Comparison of ENCODE assay signal across 13 mouse cellular contexts in the genomic region with DNA sequence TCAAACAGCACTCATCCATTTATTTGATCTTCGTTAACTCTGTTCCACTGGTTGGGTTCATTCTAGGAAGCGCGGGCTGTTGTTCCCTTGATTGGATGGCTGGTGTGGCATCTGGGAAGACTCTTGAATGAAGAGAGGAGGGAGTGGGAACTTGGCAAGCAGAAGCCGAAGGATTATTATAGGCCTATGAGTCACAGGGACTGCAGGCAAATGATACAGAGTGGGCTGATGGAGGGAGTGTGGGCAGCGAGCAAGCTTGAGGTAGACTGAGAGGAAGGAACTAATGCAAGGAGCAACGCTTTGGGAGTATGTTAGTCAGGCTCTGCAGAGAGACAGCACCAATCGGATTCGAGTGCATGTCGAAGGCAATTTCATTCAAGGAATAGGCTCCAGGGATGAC.
DNase-seq lines count a peak whose midpoint lies in the region; TF ChIP-seq lines count a peak whose summit lies in the region.
"Had no signal": no experiment of that assay in that cellular context is flagged by ENCODE, and none has a peak within 500 bp of the region (broad histone marks: within the 10 kb centered on the region; RNA-seq: fewer than 3 reads in every experiment).

No protein-coding gene starts in this region.

- WGBS in heart, adult 2 months, result 42% methylated on average over 9 of the region's 9 CpGs

- H3K4me3 ChIP-seq in heart, adult 2 months, result no peak overlapping the region
- H3K4me3 ChIP-seq: hindbrain, embryonic 15.5 days; limb, embryonic 13.5 days; megakaryocyte, embryonic 14.5 days; neural tube, embryonic 15.5 days had no signal

- TF ChIP-seq CTCF in heart, adult 2 months (IDR thresholded peaks at IDR 0.05), result no peak

- no peaks in the 10 kb centered on the region for H3K36me3 ChIP-seq in heart, adult 2 months (ENCODE audit: control insufficient read depth, insufficient read depth, low read length)
- H3K36me3 ChIP-seq: hindbrain, embryonic 15.5 days; limb, embryonic 13.5 days; neural tube, embryonic 15.5 days had no signal

- TF ChIP-seq EP300 in heart, adult 2 months (IDR thresholded peaks at IDR 0.05; ENCODE audit: insufficient read depth, low read depth, low read length), result no peak

- H3K79me2 ChIP-seq in heart, adult 2 months (replicated peaks; ENCODE audit: control insufficient read depth, insufficient read depth, low read length), result no peaks in the 10 kb centered on the region

- H3K9ac ChIP-seq in heart, adult 2 months (ENCODE audit: low read depth, low read length), result no peak overlapping the region
- H3K9ac ChIP-seq: hindbrain, embryonic 15.5 days; limb, embryonic 13.5 days; neural tube, embryonic 15.5 days had no signal

- intact Hi-C loops in left cerebral cortex, postnatal 4 days (cut with DNase I), result loop anchor here (10.0 kb wide), 1 partner anchor 306 kb away; the partner anchor contains the start of gene Hivep1
- intact Hi-C loops in heart, adult 2 months (cut with DNase I), result loop anchor here (2.0 kb wide), 1 partner anchor 300 kb away; no protein-coding TSS in a partner anchor

- no peaks in the 10 kb centered on the region; the same call in 1 of the 2 replicates for H3K4me1 ChIP-seq in heart, adult 2 months (ENCODE audit: control insufficient read depth, insufficient read depth, low read length)
- H3K4me1 ChIP-seq: hindbrain, embryonic 15.5 days; limb, embryonic 13.5 days; megakaryocyte, embryonic 14.5 days; neural tube, embryonic 15.5 days had no signal

- TF ChIP-seq POLR2A in heart, adult 2 months (IDR thresholded peaks at IDR 0.05; ENCODE audit: insufficient read depth, low read depth, low read length), result no peak

- H3K27me3 ChIP-seq in heart, adult 2 months (ENCODE audit: control insufficient read depth, insufficient read depth, low read length), result no peaks in the 10 kb centered on the region
- H3K27me3 ChIP-seq: hindbrain, embryonic 15.5 days; limb, embryonic 13.5 days; neural tube, embryonic 15.5 days had no signal

- DNase-seq in left cerebral cortex, adult 11 months (ENCODE audit: low spot score), result peak; percentile 74
- DNase-seq in left cerebral cortex, postnatal 4 days, result no peak
- peak; percentile 23 to 42 for DNase-seq in heart, adult 2 months
- peak; percentile 52 for DNase-seq in layer of hippocampus, adult 9-10 months (ENCODE audit: low spot score)
- DNase-seq in right cerebral cortex, postnatal 14 days, result peak; percentile 39
- no peak for DNase-seq in thymus, postnatal 10 days (ENCODE audit: low spot score in 2 of 2)
- DNase-seq in thymus, adult 18-20 months, result no peak
- DNase-seq in cerebellum, adult 11-12 months, result no peak
- DNase-seq: cerebellum, postnatal 25 days had no signal

- H3K27ac ChIP-seq in heart, adult 2 months, result peak overlapping the region; percentile 36
- H3K27ac ChIP-seq: hindbrain, embryonic 15.5 days; limb, embryonic 13.5 days; neural tube, embryonic 15.5 days had no signal

Comparison
In these comparisons a context has a peak if more than half of its experiments do, and no peak if none do; other contexts are left out.
1. DNase-seq: peak in left cerebral cortex, adult 11 months (single experiment), heart, adult 2 months (2 of 2), layer of hippocampus, adult 9-10 months (single experiment) and right cerebral cortex, postnatal 14 days (single experiment); none in left cerebral cortex, postnatal 4 days (single experiment), thymus, postnatal 10 days (0 of 2), thymus, adult 18-20 months (0 of 2) and cerebellum, adult 11-12 months (single experiment).